Mouse (Mus musculus) yolk sac, embryonic 10.5 days (tissue): ENCODE results near the gene Chn2.

Experiments used
- DNase-seq: peaks from one replicate; pipeline ENCODE4 v3.0.0-alpha.2; 2017; ENCODE audit warnings: low spot score

Gene Chn2

GRCm38 (mm10) chr6:54289774-54290500 is 250.6 kb downstream of the Chn2 start:
- DNase-seq: peak; percentile 48

GRCm38 (mm10) chr6:54297231-54297630 is 257.9 kb downstream of the Chn2 start:
- DNase-seq: no peak

- DNase-seq: no peak
Observed at GRCm38 (mm10) chr6:54299417-54299816, 260.1 kb downstream of the Chn2 start.

GRCm38 (mm10) chr6:54305777-54306176 is 266.4 kb downstream of the Chn2 start:
- no peak for DNase-seq

DNA sequence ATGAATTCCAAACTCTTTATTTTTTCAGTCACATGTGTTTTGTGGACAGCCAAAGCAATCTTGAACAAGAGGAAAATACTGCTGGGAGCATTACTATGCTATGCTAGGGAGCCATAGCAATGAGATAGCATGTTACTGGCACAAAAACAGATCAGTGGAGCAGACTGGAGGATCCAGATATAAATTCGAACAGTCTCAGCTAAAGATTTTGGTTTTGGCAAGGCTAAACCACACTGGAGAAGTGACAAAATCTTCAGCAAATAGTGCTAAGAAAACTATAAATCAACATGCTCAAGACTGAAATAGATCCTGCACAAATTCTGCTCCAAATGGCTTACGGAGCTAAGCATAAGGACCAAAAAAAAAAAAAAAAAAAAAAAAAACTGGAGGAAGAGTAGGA is 273.7 kb downstream of the Chn2 start:
- no peak for DNase-seq

DNA sequence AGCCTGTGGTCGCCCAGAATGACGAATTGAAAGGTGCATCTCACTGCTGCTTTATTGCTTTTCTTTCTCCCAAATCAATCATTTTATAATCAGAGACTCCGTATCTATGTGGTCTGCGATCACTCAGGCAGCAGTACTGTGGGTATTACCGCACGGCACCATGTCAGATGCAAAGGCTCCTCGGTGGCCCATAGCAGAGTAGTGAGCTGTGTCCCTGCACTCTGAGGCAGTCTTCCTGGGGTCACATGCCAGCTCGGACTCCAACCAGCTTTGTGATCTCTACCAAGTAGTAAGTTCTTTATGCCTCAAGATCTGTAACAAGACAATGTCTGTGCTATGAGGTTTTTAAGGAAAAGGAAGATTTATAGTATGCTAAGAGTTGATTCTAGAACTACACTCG is 279.3 kb downstream of the Chn2 start:
- DNase-seq: no peak

DNA sequence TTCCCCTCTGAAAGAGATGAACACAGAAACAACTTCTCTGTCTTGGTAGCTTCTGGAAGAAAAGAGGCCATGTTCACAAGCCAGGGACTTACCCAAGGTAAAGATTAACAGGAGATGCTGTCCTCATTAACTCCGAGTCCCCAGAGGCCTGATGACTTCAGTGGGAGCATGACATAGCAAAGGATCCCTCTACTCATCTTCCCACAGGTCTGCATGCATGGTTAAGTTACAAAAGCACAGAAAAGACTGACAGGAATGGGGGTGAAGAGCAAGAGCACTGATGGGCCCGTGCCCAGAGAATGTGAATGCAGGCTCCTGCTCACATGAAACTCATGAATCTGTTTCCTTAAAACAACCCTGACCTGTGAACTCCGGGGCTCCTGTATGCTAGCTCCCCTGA is 279.8 kb downstream of the Chn2 start:
- peak; percentile 12 for DNase-seq

- no peak for DNase-seq
Observed at GRCm38 (mm10) chr6:54320236-54320635, 280.9 kb downstream of the Chn2 start.

DNA sequence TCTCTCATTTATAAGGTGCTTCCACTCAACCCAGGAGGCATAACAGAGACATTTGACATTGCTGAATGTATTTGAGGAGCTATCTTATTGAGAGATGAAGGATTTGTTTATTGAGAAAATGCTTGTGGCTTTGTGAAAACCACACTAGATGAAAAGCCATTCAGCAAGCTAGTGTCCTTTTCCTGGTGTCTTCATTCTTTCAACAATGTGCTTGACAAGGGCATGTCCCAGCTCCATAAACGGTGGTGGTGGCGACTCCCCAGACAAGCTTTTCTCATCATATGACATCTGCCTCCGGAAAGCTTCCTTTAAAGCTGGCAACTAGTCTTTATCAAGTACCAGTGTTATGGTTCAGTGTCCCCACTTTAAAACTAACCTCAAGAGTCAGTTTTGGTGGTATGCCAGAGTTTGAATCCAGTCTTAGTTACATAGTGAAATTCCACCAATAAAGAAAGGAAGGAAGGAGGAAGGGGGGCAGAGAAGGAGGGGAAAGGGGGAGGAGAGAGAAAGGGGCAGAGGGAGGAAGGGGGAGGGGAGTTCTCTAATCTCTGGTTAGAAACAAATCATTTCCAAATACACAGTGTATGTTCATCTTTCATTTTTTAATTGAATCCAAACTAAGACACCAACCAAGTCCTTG is 286.0 kb downstream of the Chn2 start, which contains the start of gene Prr15:
Gene Prr15 (plus strand): TSS at position 590 of the 640 bp plus-strand sequence.
- DNase-seq: no peak

GRCm38 (mm10) chr6:54326671-54327625 is 287.6 kb downstream of the Chn2 start:
- DNase-seq: peak; percentile 85

GRCm38 (mm10) chr6:54327626-54328003 is 288.3 kb downstream of the Chn2 start:
- DNase-seq: peak; percentile 47

DNA sequence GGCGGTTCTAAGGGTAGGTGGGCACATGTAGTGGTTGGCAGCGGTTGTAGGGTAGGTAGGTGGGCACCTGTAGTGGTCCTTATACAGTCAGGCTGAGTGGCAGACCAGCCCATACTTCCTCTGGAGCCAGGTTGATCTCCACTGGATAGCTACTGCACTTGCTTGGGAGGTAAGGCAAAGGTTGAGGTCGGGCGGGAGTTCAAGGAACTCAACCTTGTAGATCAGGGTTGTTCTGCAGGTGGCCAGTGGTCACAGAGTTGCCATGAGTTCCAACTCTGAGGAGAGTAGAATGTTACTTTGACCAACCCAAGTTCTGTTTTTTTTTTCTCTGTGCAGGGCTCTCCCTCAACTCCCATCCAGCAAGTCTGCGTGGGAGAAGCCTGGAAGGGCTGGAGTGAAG is 289.4 kb downstream of the Chn2 start:
- DNase-seq: peak; percentile 26

GRCm38 (mm10) chr6:54329598-54329997 is 290.2 kb downstream of the Chn2 start:
- no peak for DNase-seq

GRCm38 (mm10) chr6:54330166-54330565 is 290.8 kb downstream of the Chn2 start:
- DNase-seq: peak; percentile 46

DNA sequence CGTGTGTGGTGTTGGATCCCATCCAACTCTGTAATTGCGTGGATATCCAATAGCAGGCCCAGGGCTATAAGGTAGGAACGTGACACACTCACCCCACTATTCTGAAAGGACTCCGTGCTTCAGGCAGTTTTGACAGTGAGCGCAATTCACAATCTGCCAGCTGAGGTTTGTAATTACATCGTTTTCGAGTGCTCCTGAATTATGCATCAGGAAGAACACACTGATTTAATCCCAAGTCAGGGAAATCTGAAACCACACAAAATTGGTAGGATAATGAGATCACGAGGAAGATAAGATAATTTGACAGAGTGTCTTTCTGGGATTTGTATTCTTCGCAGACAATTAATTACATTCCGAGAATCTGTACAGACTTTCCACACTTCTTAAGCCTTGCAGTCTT is 292.4 kb downstream of the Chn2 start:
- no peak for DNase-seq

- DNase-seq: peak; percentile 7
Observed at GRCm38 (mm10) chr6:54332203-54332602, 292.8 kb downstream of the Chn2 start.

GRCm38 (mm10) chr6:54333116-54333651 is 293.8 kb downstream of the Chn2 start:
- peak; percentile 15 for DNase-seq

DNA sequence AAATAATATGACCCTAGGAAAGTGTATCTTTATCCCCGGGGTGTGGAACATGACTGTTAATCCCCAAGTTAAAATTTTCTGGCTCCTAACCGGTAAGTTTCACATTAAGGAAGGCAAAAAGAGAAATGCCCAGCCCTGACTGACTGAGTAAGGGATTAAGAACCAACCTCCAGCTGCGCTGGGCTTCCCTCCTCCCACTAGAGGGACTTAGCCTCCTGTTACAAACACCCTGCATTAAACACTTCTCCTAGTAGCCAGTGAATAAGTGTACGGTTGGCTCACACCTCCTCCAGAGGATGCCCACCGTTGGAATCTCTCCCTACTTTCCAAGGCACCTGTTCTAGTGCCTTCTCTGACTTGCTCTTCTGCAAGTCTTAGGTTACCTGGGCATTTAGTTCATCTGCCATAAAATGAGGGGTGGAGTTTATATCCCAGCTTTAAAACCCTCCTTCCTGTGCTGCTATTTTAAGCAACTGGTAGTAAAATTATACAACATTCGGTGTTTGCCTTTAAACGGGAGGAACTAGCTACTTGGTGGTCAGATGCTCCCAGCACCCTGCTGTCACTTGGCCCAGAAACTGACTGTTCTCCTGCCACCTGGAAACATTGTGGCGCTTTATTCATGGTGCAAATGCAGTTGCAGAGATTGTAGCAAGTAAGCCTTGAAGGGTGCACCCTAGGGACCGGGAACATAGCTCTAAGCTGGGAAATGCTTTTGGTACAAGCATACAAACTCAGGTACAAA is 294.5 kb downstream of the Chn2 start:
- no peak for DNase-seq

DNA sequence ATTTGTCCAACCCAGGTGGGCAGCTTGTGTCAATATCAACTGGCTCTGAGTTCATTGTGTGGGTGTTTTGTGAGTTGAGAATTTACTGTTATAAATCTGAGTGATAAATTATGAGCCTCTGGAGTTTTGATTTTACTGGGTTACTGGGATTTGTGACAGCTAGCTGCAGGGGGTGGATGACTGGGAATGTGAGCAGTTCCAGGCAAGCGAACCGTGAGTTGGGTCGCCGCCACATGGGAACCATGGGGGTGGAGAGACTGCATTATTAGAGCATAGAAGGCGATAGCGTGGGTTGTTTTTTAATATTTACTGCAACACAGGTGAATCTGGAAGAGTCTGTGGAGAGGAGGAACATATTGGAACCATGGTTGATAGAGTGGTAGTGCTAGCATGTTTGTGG is 298.0 kb downstream of the Chn2 start:
- no peak for DNase-seq

DNA sequence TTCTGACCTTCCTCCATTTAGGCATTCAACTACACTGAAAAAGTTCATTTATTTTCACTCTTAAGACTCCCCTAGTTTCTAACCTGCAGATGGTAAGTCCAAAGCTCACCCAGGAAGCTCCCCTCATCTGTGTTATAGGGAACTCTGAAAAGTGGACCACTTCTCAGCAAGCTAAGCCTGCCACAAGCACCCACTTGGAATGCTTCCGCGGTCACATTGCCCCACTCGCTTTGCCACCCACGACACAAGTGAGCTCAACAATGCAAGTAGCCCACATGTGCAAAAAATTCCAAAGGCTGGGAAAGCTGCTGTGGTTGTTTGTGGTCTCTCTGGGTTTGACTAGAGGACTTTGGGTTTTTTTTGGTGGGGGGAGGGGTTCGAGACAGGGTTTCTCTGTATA is 301.8 kb downstream of the Chn2 start:
- DNase-seq: no peak

GRCm38 (mm10) chr6:54342223-54342622 is 302.9 kb downstream of the Chn2 start:
- DNase-seq: no peak
